Mouse (Mus musculus) lung, adult 2 months (tissue): ENCODE results near the gene Cyp4a14. TPM values are rescaled to one million over a fixed set of nuclear protein-coding genes. Genes with fewer than 3 reads are reported as not detected.
"Not testable (repeated sequence)": the region's sequence is repeated elsewhere in the genome, so short reads cannot be mapped to it uniquely, and the experiment has no call there.

ENCODE experiments used
- DNase-seq: peaks from one replicate; pipeline ENCODE4 v3.0.0; 2022
- H3K4me1 ChIP-seq: fragments of 200-500 bp; 2 replicates; pipeline ENCODE4 v1.6.1; 2011; ENCODE audit warnings: low read length; ENCODE audit not compliant: control insufficient read depth, insufficient read depth
- H3K4me3 ChIP-seq: fragments of 200-500 bp; replicated peaks from 2 replicates; pipeline ENCODE3; 2011; ENCODE audit warnings: low read depth, mild to moderate bottlenecking, control low read depth, low read length; ENCODE audit errors: extremely low read depth
- CTCF ChIP-seq: fragments of 200-500 bp; IDR thresholded peaks from 2 replicates; pipeline ENCODE4 v1.5.1; 2011; ENCODE audit warnings: mild to moderate bottlenecking, low read length, control low read depth; ENCODE audit not compliant: insufficient read depth
- POLR2A ChIP-seq: fragments of 200-500 bp; IDR thresholded peaks from 2 replicates; pipeline ENCODE4 v1.6.1; 2011; ENCODE audit warnings: low read depth, mild to moderate bottlenecking, control low read depth, low read length, borderline replicate concordance; ENCODE audit errors: extremely low read depth
- WGBS: fragments of 180-500 bp; shearing (Covaris S2); methylation state at CpG from one replicate; pipeline ENCODE4 v1.1.7; 2018; 5-methylcytosine and 5-hydroxymethylcytosine counted together
- polyA plus RNA-seq: library from polyadenylated mRNA; depleted of rRNA; stranded (reverse); fragments of >200 nt; gene quantifications from 2 replicates; pipeline ENCODE4 v1.2.3, GENCODE M21; 2012; rRNA removed

Gene Cyp4a14
- 0.06 TPM in 1 of 2 replicates, not detected in the other for polyA plus RNA-seq

GRCm38 (mm10) chr4:115496001-115496400 is at the start of gene Cyp4a14:
Cyp4a14 (minus strand) TSS chr4:115496142.
- Histone ChIP-seq H3K4me3 (no peak within 1 kb of the TSS), H3K4me1 (no peaks in the 10 kb centered on the region)
- DNase-seq: no peak
- TF ChIP-seq CTCF (no peak), POLR2A (no peak)
- 76% methylated on average over 1 of the region's 1 CpGs for WGBS

GRCm38 (mm10) chr4:115545101-115545500 is 49.2 kb upstream of the Cyp4a14 start:
- Histone ChIP-seq H3K4me1 (no peaks in the 10 kb centered on the region), H3K4me3 (no peak overlapping the region)
- DNase-seq: no peak
- WGBS: 53% methylated on average over 1 of the region's 1 CpGs
- TF ChIP-seq CTCF (no peak), POLR2A (no peak)

- Histone ChIP-seq H3K4me3 (no peak overlapping the region), H3K4me1 (no peaks in the 10 kb centered on the region)
- TF ChIP-seq POLR2A (no peak), CTCF (no peak)
- 76% methylated on average over 2 of the region's 2 CpGs for WGBS
- no peak for DNase-seq
These were observed 25.8 kb upstream of the Cyp4a14 start for GRCm38 (mm10) chr4:115521766-115522165.

- DNase-seq: no peak
- Histone ChIP-seq H3K4me1 (no peaks in the 10 kb centered on the region), H3K4me3 (no peak overlapping the region)
- TF ChIP-seq CTCF: no peak
- no peak for TF ChIP-seq POLR2A
- WGBS: 48% methylated on average over 4 of the region's 4 CpGs
These were observed 23.5 kb upstream of the Cyp4a14 start for GRCm38 (mm10) chr4:115519444-115519843.

GRCm38 (mm10) chr4:115518000-115518399 is 22.1 kb upstream of the Cyp4a14 start, which contains the start of gene Cyp4a10:
Cyp4a10 (plus strand) TSS chr4:115518264.
- 84% methylated on average over 5 of the region's 5 CpGs for WGBS
- H3K4me1 ChIP-seq, DNase-seq, H3K4me3 ChIP-seq: not testable (repeated sequence)

GRCm38 (mm10) chr4:115513964-115514363 is 18.0 kb upstream of the Cyp4a14 start:
- not testable (repeated sequence) for DNase-seq, H3K4me1 ChIP-seq, H3K4me3 ChIP-seq

GRCm38 (mm10) chr4:115497466-115497865 is 1.5 kb upstream of the Cyp4a14 start:
- 75% methylated on average over 3 of the region's 3 CpGs for WGBS
- TF ChIP-seq POLR2A: no peak
- no peak for TF ChIP-seq CTCF
- H3K4me3 ChIP-seq: no peak overlapping the region
- DNase-seq: no peak
- no peaks in the 10 kb centered on the region for H3K4me1 ChIP-seq

- 58% methylated on average over 6 of the region's 6 CpGs for WGBS
- TF ChIP-seq POLR2A (no peak), CTCF (no peak)
- DNase-seq: no peak
- H3K4me1 ChIP-seq: no peaks in the 10 kb centered on the region
- no peak overlapping the region for H3K4me3 ChIP-seq
These were observed 14.8 kb downstream of the Cyp4a14 start for GRCm38 (mm10) chr4:115481006-115481652.

- DNase-seq: peak; percentile 28
- not testable (repeated sequence) for H3K4me1 ChIP-seq
These were observed 19.9 kb downstream of the Cyp4a14 start for GRCm38 (mm10) chr4:115476051-115476450.

GRCm38 (mm10) chr4:115473585-115473984 is 22.4 kb downstream of the Cyp4a14 start:
- H3K4me3 ChIP-seq, H3K4me1 ChIP-seq, DNase-seq: not testable (repeated sequence)
- WGBS: 51% methylated on average over 3 of the region's 3 CpGs

More at GRCm38 (mm10) chr4:115476051-115476450, 19.9 kb downstream of the Cyp4a14 start:
- H3K4me3 ChIP-seq: not testable (repeated sequence)

- no peak for DNase-seq
- H3K4me3 ChIP-seq: no peak within 1 kb of the TSS
- 70% methylated on average over 3 of the region's 3 CpGs for WGBS
- TF ChIP-seq POLR2A: no peak
- no peak for TF ChIP-seq CTCF
- H3K4me1 ChIP-seq: no peaks in the 10 kb centered on the region
These were observed 43.6 kb downstream of the Cyp4a14 start, which contains the start of gene Cyp4a30b for GRCm38 (mm10) chr4:115452304-115452703. Cyp4a30b (plus strand) TSS chr4:115452604.
